Mouse (Mus musculus): ENCODE data around the gene Tmem19.

The Tmem19 gene
- long read RNA-seq, experiment 1, transcript Tmem19-201 (7 exons, 3,012 nt), result major isoform, 17 of 30 reads
- long read RNA-seq, experiment 1, partial matches to known transcripts, result 0 of 30 reads
- long read RNA-seq, experiment 1, other reads (novel, unspliced or antisense), result 9 of 30 reads
- long read RNA-seq, experiment 2, transcript Tmem19-201 (7 exons, 3,012 nt), result major isoform, 13 of 28 reads
- long read RNA-seq, experiment 2, transcript Tmem19-204 (6 exons, 3,084 nt), result minor isoform, 5 of 28 reads
- long read RNA-seq, experiment 2, partial matches to known transcripts, result 3 of 28 reads
- long read RNA-seq, experiment 2, other reads (novel, unspliced or antisense), result 7 of 28 reads

- intact Hi-C loops (cut with DNase I), result loop anchor here (2.0 kb wide), 1 partner anchor 21 kb away; no protein-coding TSS in a partner anchor
Measured at GRCm38 (mm10) chr10:115361840-115362622, at the start of gene Tmem19. Gene Tmem19, minus strand, starts transcription at chr10:115362501.

- intact Hi-C loops (cut with DNase I), result loop anchor here (5.0 kb wide), 1 partner anchor 184 kb away; no protein-coding TSS in a partner anchor
Measured at GRCm38 (mm10) chr10:115406393-115406792, 44.1 kb upstream of the Tmem19 start.

GRCm38 (mm10) chr10:115391896-115392295, 29.6 kb upstream of the Tmem19 start:
- intact Hi-C loops (cut with DNase I), result no loop called here

GRCm38 (mm10) chr10:115391076-115391475, 28.8 kb upstream of the Tmem19 start:
- intact Hi-C loops (cut with DNase I), result no loop called here

GRCm38 (mm10) chr10:115387891-115388290, 25.6 kb upstream of the Tmem19 start:
- intact Hi-C loops (cut with DNase I), result no loop called here

- intact Hi-C loops (cut with DNase I), result no loop called here
Measured at GRCm38 (mm10) chr10:115385018-115386002, 23.0 kb upstream of the Tmem19 start.

- intact Hi-C loops (cut with DNase I), result loop anchor here (1.0 kb wide), 1 partner anchor 69 kb away; the partner anchor contains the start of gene Rab21
Measured at GRCm38 (mm10) chr10:115384221-115385017, 22.1 kb upstream of the Tmem19 start, which contains the start of the genes Thap2 and Zfc3h1. Gene Thap2, minus strand, starts transcription at chr10:115384443. Gene Zfc3h1, plus strand, starts transcription at chr10:115384959.

- intact Hi-C loops (cut with DNase I), result loop anchor here (1.0 to 2.0 kb wide), 2 partner anchors 21 to 68 kb away; partner anchors contain the start of genes Rab21 and Tmem19
Measured at GRCm38 (mm10) chr10:115383644-115384220, 21.4 kb upstream of the Tmem19 start.

- intact Hi-C loops (cut with DNase I), result loop anchor here (2.0 kb wide), 1 partner anchor 20 kb away; the partner anchor contains the start of gene Tmem19
Measured at GRCm38 (mm10) chr10:115382846-115383643, 20.7 kb upstream of the Tmem19 start.

- intact Hi-C loops (cut with DNase I), result loop anchor here (2.0 kb wide), 1 partner anchor 19 kb away; the partner anchor contains the start of gene Tmem19
Measured at GRCm38 (mm10) chr10:115381506-115382084, 19.3 kb upstream of the Tmem19 start.

- intact Hi-C loops (cut with DNase I), result loop anchor here (2.0 kb wide), 1 partner anchor 20 kb away; no protein-coding TSS in a partner anchor
Measured at GRCm38 (mm10) chr10:115363151-115363550, 850 bp upstream of the Tmem19 start.

- intact Hi-C loops (cut with DNase I), result loop anchor here (2.0 kb wide), 1 partner anchor 20 kb away; no protein-coding TSS in a partner anchor
Measured at GRCm38 (mm10) chr10:115362623-115362964, 293 bp upstream of the Tmem19 start.

- intact Hi-C loops (cut with DNase I), result no loop called here
Measured at GRCm38 (mm10) chr10:115359066-115359465, 3.2 kb downstream of the Tmem19 start.

- intact Hi-C loops (cut with DNase I), result no loop called here
Measured at GRCm38 (mm10) chr10:115358216-115358919, 3.9 kb downstream of the Tmem19 start.

GRCm38 (mm10) chr10:115356106-115356505, 6.2 kb downstream of the Tmem19 start:
- intact Hi-C loops (cut with DNase I), result no loop called here

GRCm38 (mm10) chr10:115355016-115355415, 7.3 kb downstream of the Tmem19 start:
- intact Hi-C loops (cut with DNase I), result no loop called here

- intact Hi-C loops (cut with DNase I), result no loop called here
Measured at GRCm38 (mm10) chr10:115354553-115354952, 7.7 kb downstream of the Tmem19 start.

All from adrenal gland (tissue).